Mouse (Mus musculus): ENCODE results near the gene Actl6a.
"Not testable (repeated sequence)": the region's sequence is repeated elsewhere in the genome, so short reads cannot be mapped to it uniquely, and the experiment has no call there.

Actl6a gene

GRCm38 (mm10) chr3:32694737-32695582, 11.1 kb upstream of the Actl6a start:
- no peak for DNase-seq (ENCODE audit: low spot score in 2 of 2)

- DNase-seq (ENCODE audit: low spot score in 2 of 2): no peak
Observed at GRCm38 (mm10) chr3:32695583-32695980, 10.5 kb upstream of the Actl6a start.

GRCm38 (mm10) chr3:32698228-32698863, 7.8 kb upstream of the Actl6a start:
- peak; percentile 74 to 84 for DNase-seq (ENCODE audit: low spot score in 2 of 2)

- DNase-seq (ENCODE audit: low spot score in 2 of 2): not testable (repeated sequence)
Observed at GRCm38 (mm10) chr3:32704021-32704420, 2.1 kb upstream of the Actl6a start.

- not testable (repeated sequence) for DNase-seq (ENCODE audit: low spot score in 2 of 2)
Observed at GRCm38 (mm10) chr3:32704632-32705031, 1.5 kb upstream of the Actl6a start.

- no peak for DNase-seq (ENCODE audit: low spot score in 2 of 2)
Observed at GRCm38 (mm10) chr3:32708052-32708367, 1.9 kb downstream of the Actl6a start.

GRCm38 (mm10) chr3:32708368-32709231, 2.5 kb downstream of the Actl6a start:
- peak; percentile 97 to 98 for DNase-seq (ENCODE audit: low spot score in 2 of 2)

- DNase-seq (ENCODE audit: low spot score in 2 of 2): no peak
Observed at GRCm38 (mm10) chr3:32709388-32709787, 3.3 kb downstream of the Actl6a start.

GRCm38 (mm10) chr3:32713711-32714110, 7.6 kb downstream of the Actl6a start:
- no peak for DNase-seq (ENCODE audit: low spot score in 2 of 2)

GRCm38 (mm10) chr3:32717403-32717802, 11.3 kb downstream of the Actl6a start:
- DNase-seq (ENCODE audit: low spot score in 2 of 2): not testable (repeated sequence)

- no peak for DNase-seq (ENCODE audit: low spot score in 2 of 2)
Observed at GRCm38 (mm10) chr3:32718271-32718670, 12.2 kb downstream of the Actl6a start.

GRCm38 (mm10) chr3:32724191-32724590, 18.1 kb downstream of the Actl6a start:
- no peak for DNase-seq (ENCODE audit: low spot score in 2 of 2)

- no peak for DNase-seq (ENCODE audit: low spot score in 2 of 2)
Observed at GRCm38 (mm10) chr3:32725951-32726350, 19.9 kb downstream of the Actl6a start.

- DNase-seq (ENCODE audit: low spot score in 2 of 2): no peak
Observed at GRCm38 (mm10) chr3:32727861-32728260, 21.8 kb downstream of the Actl6a start.

- peak; percentile 98 to 99 for DNase-seq (ENCODE audit: low spot score in 2 of 2)
Observed at GRCm38 (mm10) chr3:32736244-32737171, 30.4 kb downstream of the Actl6a start, which contains the start of gene Ndufb5. Ndufb5 (plus strand) TSS chr3:32736990.

GRCm38 (mm10) chr3:32737172-32737655, 31.1 kb downstream of the Actl6a start, which contains the start of gene Mrpl47:
Mrpl47 (minus strand) TSS chr3:32737605.
- peak in 1 of 2 experiments; percentile 3 for DNase-seq (ENCODE audit: low spot score in 2 of 2)

- DNase-seq (ENCODE audit: low spot score in 2 of 2): no peak
Observed at GRCm38 (mm10) chr3:32738549-32738948, 32.5 kb downstream of the Actl6a start.

- DNase-seq (ENCODE audit: low spot score in 2 of 2): no peak
Observed at GRCm38 (mm10) chr3:32742276-32742780, 36.2 kb downstream of the Actl6a start.

- DNase-seq (ENCODE audit: low spot score in 2 of 2): no peak
Observed at GRCm38 (mm10) chr3:32745001-32745400, 38.9 kb downstream of the Actl6a start.

GRCm38 (mm10) chr3:32745426-32745825, 39.3 kb downstream of the Actl6a start:
- DNase-seq (ENCODE audit: low spot score in 2 of 2): not testable (repeated sequence)
